Mouse (Mus musculus): Measurements from ENCODE around the gene Xpo4.

- no peak for TF ChIP-seq CTCF (IDR thresholded peaks at IDR 0.05; ENCODE audit: low read depth)
- TF ChIP-seq EP300 (IDR thresholded peaks at IDR 0.05; ENCODE audit: low read depth) = no peak
Observed at GRCm38 (mm10) chr14:57565626-57566025, 99.6 kb downstream of the Xpo4 start.

Measured in heart, postnatal 0 days (tissue).